Mouse (Mus musculus): ENCODE results near the gene Dock11. TPM values are rescaled to one million over a fixed set of nuclear protein-coding genes. Genes with fewer than 3 reads are reported as not detected.

Gene Dock11
- polyA plus RNA-seq, 1 experiment: 0.52 TPM

DNA sequence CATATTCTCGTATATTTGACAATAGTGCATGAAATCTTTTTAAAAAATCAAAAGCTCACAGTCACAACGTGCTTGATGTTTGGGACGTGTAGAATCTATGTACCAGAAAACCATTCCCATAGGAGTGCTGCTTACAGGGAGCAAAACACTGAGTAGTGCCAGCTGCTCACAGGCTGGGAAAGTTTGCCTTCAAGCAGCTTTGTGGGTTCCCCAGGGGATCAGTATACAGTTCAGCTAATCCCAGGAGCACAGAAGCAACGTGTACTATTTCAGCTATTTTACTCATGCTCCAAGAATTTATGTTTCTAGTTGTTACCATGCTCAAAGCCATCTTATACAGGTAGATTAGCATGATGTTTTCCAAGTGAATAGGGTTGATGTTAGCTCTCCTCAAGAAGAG is 157.1 kb downstream of the Dock11 start:
- H3K4me3 ChIP-seq (ENCODE audit: control insufficient read depth, low read depth, low read length): no peak overlapping the region
- H3K27ac ChIP-seq (ENCODE audit: control insufficient read depth, insufficient read depth, low read depth, low read length): no peak overlapping the region
- H3K36me3 ChIP-seq (ENCODE audit: control insufficient read depth, insufficient read depth, low read length): no peaks in the 10 kb centered on the region
- no peaks in the 10 kb centered on the region for H3K4me1 ChIP-seq (ENCODE audit: control insufficient read depth, insufficient read depth, low read length)
- H3K27me3 ChIP-seq (ENCODE audit: control insufficient read depth, insufficient read depth, low read length): no peaks in the 10 kb centered on the region
- no peak for TF ChIP-seq POLR2A (IDR thresholded peaks at IDR 0.05; ENCODE audit: control insufficient read depth, low read depth, low read length)
- no peak for TF ChIP-seq CTCF (IDR thresholded peaks at IDR 0.05; ENCODE audit: control insufficient read depth, insufficient read depth, insufficient replicate concordance, low read depth, low read length)

DNA sequence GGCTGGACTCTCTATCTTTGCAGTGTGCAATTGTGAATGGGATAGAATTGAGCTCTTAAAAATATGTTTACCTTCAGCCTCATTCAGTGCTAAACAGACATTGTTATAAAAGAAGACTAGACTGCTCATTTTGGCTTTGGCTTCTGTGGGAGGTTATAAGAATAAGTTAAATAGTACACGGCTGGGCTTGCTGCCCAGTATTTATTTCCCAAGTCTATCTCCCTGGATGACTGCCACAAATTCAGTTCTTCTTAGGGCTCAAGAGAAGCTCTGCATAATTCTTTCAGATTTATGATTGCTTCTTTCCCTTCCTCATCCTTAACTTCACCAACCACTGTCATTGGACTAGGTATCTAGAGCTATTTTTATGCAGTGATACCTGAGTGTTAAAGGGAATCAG is 158.8 kb downstream of the Dock11 start:
- Histone ChIP-seq H3K36me3 (ENCODE audit: control insufficient read depth, insufficient read depth, low read length) (no peaks in the 10 kb centered on the region), H3K4me1 (ENCODE audit: control insufficient read depth, insufficient read depth, low read length) (no peaks in the 10 kb centered on the region), H3K4me3 (ENCODE audit: control insufficient read depth, low read depth, low read length) (no peak overlapping the region), H3K27ac (ENCODE audit: control insufficient read depth, insufficient read depth, low read depth, low read length) (no peak overlapping the region), H3K27me3 (ENCODE audit: control insufficient read depth, insufficient read depth, low read length) (no peaks in the 10 kb centered on the region)
- TF ChIP-seq CTCF (IDR thresholded peaks at IDR 0.05; ENCODE audit: control insufficient read depth, insufficient read depth, insufficient replicate concordance, low read depth, low read length): no peak
- TF ChIP-seq POLR2A (IDR thresholded peaks at IDR 0.05; ENCODE audit: control insufficient read depth, low read depth, low read length): no peak

GRCm38 (mm10) chrX:36050312-36050711 is 161.7 kb downstream of the Dock11 start:
- no peaks in the 10 kb centered on the region for H3K27me3 ChIP-seq (ENCODE audit: control insufficient read depth, insufficient read depth, low read length)
- no peaks in the 10 kb centered on the region for H3K36me3 ChIP-seq (ENCODE audit: control insufficient read depth, insufficient read depth, low read length)
- H3K4me1 ChIP-seq (ENCODE audit: control insufficient read depth, insufficient read depth, low read length): no peaks in the 10 kb centered on the region
- H3K27ac ChIP-seq (ENCODE audit: control insufficient read depth, insufficient read depth, low read depth, low read length): no peak overlapping the region
- TF ChIP-seq POLR2A (IDR thresholded peaks at IDR 0.05; ENCODE audit: control insufficient read depth, low read depth, low read length) (no peak), CTCF (IDR thresholded peaks at IDR 0.05; ENCODE audit: control insufficient read depth, insufficient read depth, insufficient replicate concordance, low read depth, low read length) (no peak)
- H3K4me3 ChIP-seq (ENCODE audit: control insufficient read depth, low read depth, low read length): no peak overlapping the region

DNA sequence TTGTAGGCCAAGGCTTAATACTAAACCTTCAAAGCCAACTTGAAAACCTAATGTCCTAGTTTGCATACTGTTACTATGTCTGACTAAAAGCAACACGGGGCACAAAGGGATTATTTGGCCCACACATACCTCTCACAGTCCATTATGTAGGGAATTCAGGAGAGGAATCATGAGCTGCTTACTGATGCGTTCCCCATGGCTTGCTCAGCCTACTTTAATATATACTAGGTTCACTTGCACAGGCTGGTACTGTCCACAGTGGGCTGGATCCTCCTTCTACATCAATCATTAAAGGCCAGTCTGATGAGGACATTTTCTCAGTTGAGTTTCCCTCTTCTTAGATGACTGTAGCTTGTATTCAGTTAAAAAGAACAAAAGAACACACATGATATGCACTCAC is 185.4 kb downstream of the Dock11 start:
- Histone ChIP-seq H3K27ac (ENCODE audit: control insufficient read depth, insufficient read depth, low read depth, low read length) (no peak overlapping the region), H3K4me3 (ENCODE audit: control insufficient read depth, low read depth, low read length) (no peak overlapping the region), H3K27me3 (ENCODE audit: control insufficient read depth, insufficient read depth, low read length) (no peaks in the 10 kb centered on the region), H3K36me3 (ENCODE audit: control insufficient read depth, insufficient read depth, low read length) (no peaks in the 10 kb centered on the region), H3K4me1 (ENCODE audit: control insufficient read depth, insufficient read depth, low read length) (no peaks in the 10 kb centered on the region)
- no peak for TF ChIP-seq POLR2A (IDR thresholded peaks at IDR 0.05; ENCODE audit: control insufficient read depth, low read depth, low read length)
- TF ChIP-seq CTCF (IDR thresholded peaks at IDR 0.05; ENCODE audit: control insufficient read depth, insufficient read depth, insufficient replicate concordance, low read depth, low read length): no peak

DNA sequence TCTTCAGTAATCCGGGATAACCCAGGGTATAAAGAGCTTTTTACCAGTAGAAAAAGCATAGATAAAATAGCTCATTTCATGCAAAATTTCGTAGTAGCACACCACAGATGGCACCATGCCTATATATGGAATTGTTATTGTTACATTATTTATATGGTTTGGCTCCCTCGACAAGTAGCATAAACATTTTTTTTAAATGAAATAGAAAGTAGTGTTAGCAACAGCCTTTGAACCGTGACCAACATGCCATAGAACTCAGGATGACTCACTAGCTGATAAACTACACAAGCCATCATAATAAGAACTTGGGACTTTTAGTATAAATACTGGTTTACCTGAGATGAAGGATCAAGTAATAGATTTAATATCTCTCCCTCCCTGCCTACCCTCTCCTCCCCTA is 188.5 kb downstream of the Dock11 start:
- Histone ChIP-seq H3K4me1 (ENCODE audit: control insufficient read depth, insufficient read depth, low read length) (no peaks in the 10 kb centered on the region), H3K4me3 (ENCODE audit: control insufficient read depth, low read depth, low read length) (no peak overlapping the region), H3K27me3 (ENCODE audit: control insufficient read depth, insufficient read depth, low read length) (no peaks in the 10 kb centered on the region), H3K27ac (ENCODE audit: control insufficient read depth, insufficient read depth, low read depth, low read length) (no peak overlapping the region), H3K36me3 (ENCODE audit: control insufficient read depth, insufficient read depth, low read length) (no peaks in the 10 kb centered on the region)
- TF ChIP-seq POLR2A (IDR thresholded peaks at IDR 0.05; ENCODE audit: control insufficient read depth, low read depth, low read length) (no peak), CTCF (IDR thresholded peaks at IDR 0.05; ENCODE audit: control insufficient read depth, insufficient read depth, insufficient replicate concordance, low read depth, low read length) (no peak)

GRCm38 (mm10) chrX:36082917-36083316 is 194.3 kb downstream of the Dock11 start:
- TF ChIP-seq CTCF (IDR thresholded peaks at IDR 0.05; ENCODE audit: control insufficient read depth, insufficient read depth, insufficient replicate concordance, low read depth, low read length): no peak
- no peak for TF ChIP-seq POLR2A (IDR thresholded peaks at IDR 0.05; ENCODE audit: control insufficient read depth, low read depth, low read length)
- H3K36me3 ChIP-seq (ENCODE audit: control insufficient read depth, insufficient read depth, low read length): no peaks in the 10 kb centered on the region
- H3K27me3 ChIP-seq (ENCODE audit: control insufficient read depth, insufficient read depth, low read length): no peaks in the 10 kb centered on the region
- no peak overlapping the region for H3K4me3 ChIP-seq (ENCODE audit: control insufficient read depth, low read depth, low read length)
- H3K4me1 ChIP-seq (ENCODE audit: control insufficient read depth, insufficient read depth, low read length): no peaks in the 10 kb centered on the region
- H3K27ac ChIP-seq (ENCODE audit: control insufficient read depth, insufficient read depth, low read depth, low read length): no peak overlapping the region

- Histone ChIP-seq H3K27ac (ENCODE audit: control insufficient read depth, insufficient read depth, low read depth, low read length) (no peak overlapping the region), H3K4me1 (ENCODE audit: control insufficient read depth, insufficient read depth, low read length) (no peaks in the 10 kb centered on the region), H3K36me3 (ENCODE audit: control insufficient read depth, insufficient read depth, low read length) (no peaks in the 10 kb centered on the region), H3K27me3 (ENCODE audit: control insufficient read depth, insufficient read depth, low read length) (no peaks in the 10 kb centered on the region), H3K4me3 (ENCODE audit: control insufficient read depth, low read depth, low read length) (no peak overlapping the region)
- TF ChIP-seq POLR2A (IDR thresholded peaks at IDR 0.05; ENCODE audit: control insufficient read depth, low read depth, low read length) (no peak), CTCF (IDR thresholded peaks at IDR 0.05; ENCODE audit: control insufficient read depth, insufficient read depth, insufficient replicate concordance, low read depth, low read length) (no peak)
These were observed 200.0 kb downstream of the Dock11 start for GRCm38 (mm10) chrX:36088464-36089256.
